Mouse (Mus musculus): Measurements from ENCODE around the gene Errfi1. TPM values are rescaled to one million over a fixed set of nuclear protein-coding genes. Genes with fewer than 3 reads are reported as not detected.

Errfi1 gene
- polyA plus RNA-seq, 1 experiment from 2014 or later, result 70.2 TPM

DNA sequence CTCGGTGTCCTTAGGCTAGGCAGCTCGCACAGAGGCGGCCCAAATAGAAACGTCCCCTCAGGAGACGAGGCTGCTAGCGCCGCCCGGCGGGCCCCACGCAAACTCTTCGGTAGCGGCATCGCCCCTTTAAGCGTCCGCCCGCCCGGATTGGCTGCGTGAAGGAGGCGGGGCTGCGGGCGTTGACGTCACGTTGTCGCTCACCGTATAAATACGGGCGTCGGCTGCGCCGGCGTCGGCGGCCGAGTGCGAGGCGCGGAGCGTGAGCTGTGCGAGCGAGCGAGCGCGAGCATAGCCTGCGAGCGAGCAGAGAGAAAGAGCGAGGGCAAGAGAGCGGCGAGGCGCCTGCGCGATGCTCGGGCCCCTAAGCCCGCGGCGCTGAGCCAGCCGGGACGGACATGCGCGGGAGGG, 1.1 kb downstream of the Errfi1 start:
- H3K4me2 ChIP-seq (ENCODE audit: low read depth, low read length), result peak overlapping the region; percentile 68
- peak overlapping the region; percentile 83 for H3K4me3 ChIP-seq (ENCODE audit: low read depth, low read length)
- H3K27me3 ChIP-seq (ENCODE audit: control insufficient read depth, insufficient read depth, low read length), result no peaks in the 10 kb centered on the region
- peak overlapping the region; percentile 97 for H3K27ac ChIP-seq (ENCODE audit: low read depth, low read length)
- no peaks in the 10 kb centered on the region for H3K36me3 ChIP-seq (ENCODE audit: control insufficient read depth, insufficient read depth, low read length)
- WGBS, result under 1% methylated on average over 48 of the region's 59 CpGs
- H3K9ac ChIP-seq (replicated peaks; ENCODE audit: low read depth, low read length), result peak overlapping the region; percentile 96
- peak; percentile 97 for ATAC-seq (ENCODE audit: low read depth)
- peaks cover 11% of the 10 kb centered on the region for H3K4me1 ChIP-seq (ENCODE audit: control insufficient read depth, insufficient read depth, low read length)
- no peaks in the 10 kb centered on the region for H3K9me3 ChIP-seq (ENCODE audit: control insufficient read depth, low read length)

DNA sequence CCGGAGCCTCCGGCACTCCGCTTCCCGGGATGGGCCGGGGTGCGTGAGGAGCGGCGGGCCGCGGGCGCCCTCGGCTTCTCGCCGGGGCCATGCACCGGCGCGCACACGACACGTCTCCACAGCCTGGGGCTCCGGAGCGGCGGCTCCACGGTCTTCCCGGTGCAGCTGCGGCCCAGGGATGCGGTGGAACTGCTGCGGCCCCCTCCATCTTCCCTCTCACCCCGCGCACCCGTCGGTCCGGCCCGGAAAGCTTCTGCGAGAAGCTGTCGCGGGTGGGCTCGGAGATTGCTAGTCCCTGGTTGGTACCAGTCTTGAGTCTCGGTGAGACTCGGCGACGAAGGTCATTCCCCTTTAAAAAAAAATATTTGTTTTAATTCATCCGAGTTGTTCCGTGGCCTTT, 1.6 kb downstream of the Errfi1 start:
- peak overlapping the region; percentile 97 for H3K27ac ChIP-seq (ENCODE audit: low read depth, low read length)
- H3K9ac ChIP-seq (replicated peaks; ENCODE audit: low read depth, low read length), result peak overlapping the region; percentile 96
- peak overlapping the region; percentile 68 for H3K4me2 ChIP-seq (ENCODE audit: low read depth, low read length)
- no peaks in the 10 kb centered on the region for H3K36me3 ChIP-seq (ENCODE audit: control insufficient read depth, insufficient read depth, low read length)
- ATAC-seq (ENCODE audit: low read depth), result peak; percentile 79
- WGBS, result under 1% methylated on average over 28 of the region's 43 CpGs
- H3K4me3 ChIP-seq (ENCODE audit: low read depth, low read length), result peak overlapping the region; percentile 83
- no peaks in the 10 kb centered on the region for H3K27me3 ChIP-seq (ENCODE audit: control insufficient read depth, insufficient read depth, low read length)
- peaks cover 11% of the 10 kb centered on the region for H3K4me1 ChIP-seq (ENCODE audit: control insufficient read depth, insufficient read depth, low read length)
- H3K9me3 ChIP-seq (ENCODE audit: control insufficient read depth, low read length), result no peaks in the 10 kb centered on the region

DNA sequence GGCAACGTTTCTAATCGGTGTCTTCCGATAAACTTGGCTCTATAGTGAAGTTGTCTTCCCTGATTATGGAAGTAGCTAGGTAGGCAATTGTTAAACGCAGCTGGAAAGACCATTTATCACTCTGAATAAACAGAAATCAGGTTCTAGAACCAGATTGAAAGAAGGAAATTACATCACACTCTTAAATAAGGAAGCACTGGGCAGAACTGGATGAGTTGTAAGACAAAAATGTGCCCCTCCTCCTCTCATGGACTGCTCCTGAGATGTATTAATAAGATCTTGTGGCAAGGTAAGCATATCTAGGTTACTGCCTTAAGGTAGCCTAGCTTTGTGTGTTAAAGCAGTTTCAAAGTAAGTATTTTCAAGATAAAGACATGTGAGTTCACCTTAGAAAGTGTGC, 6.8 kb downstream of the Errfi1 start:
- ATAC-seq (ENCODE audit: low read depth), result no peak
- Histone ChIP-seq H3K4me1 (ENCODE audit: control insufficient read depth, insufficient read depth, low read length) (peaks cover 11% of the 10 kb centered on the region), H3K9me3 (ENCODE audit: control insufficient read depth, low read length) (no peaks in the 10 kb centered on the region), H3K9ac (replicated peaks; ENCODE audit: low read depth, low read length) (no peak overlapping the region), H3K4me2 (ENCODE audit: low read depth, low read length) (peak overlapping the region; percentile 21; the same call in 1 of the 2 replicates), H3K4me3 (ENCODE audit: low read depth, low read length) (no peak overlapping the region), H3K27ac (ENCODE audit: low read depth, low read length) (no peak overlapping the region), H3K27me3 (ENCODE audit: control insufficient read depth, insufficient read depth, low read length) (no peaks in the 10 kb centered on the region), H3K36me3 (ENCODE audit: control insufficient read depth, insufficient read depth, low read length) (0 out of 2 replicates have a peak, but pooled peaks cover 1% of the 10 kb centered on the region)
- 71% methylated on average over 4 of the region's 4 CpGs for WGBS

- Histone ChIP-seq H3K27me3 (ENCODE audit: control insufficient read depth, insufficient read depth, low read length) (no peaks in the 10 kb centered on the region), H3K9me3 (ENCODE audit: control insufficient read depth, low read length) (no peaks in the 10 kb centered on the region), H3K4me2 (ENCODE audit: low read depth, low read length) (peak overlapping the region; percentile 26), H3K9ac (replicated peaks; ENCODE audit: low read depth, low read length) (no peak overlapping the region), H3K27ac (ENCODE audit: low read depth, low read length) (no peak overlapping the region), H3K4me3 (ENCODE audit: low read depth, low read length) (no peak overlapping the region), H3K36me3 (ENCODE audit: control insufficient read depth, insufficient read depth, low read length) (peaks cover 8% of the 10 kb centered on the region), H3K4me1 (ENCODE audit: control insufficient read depth, insufficient read depth, low read length) (peaks cover 10% of the 10 kb centered on the region)
- no peak for ATAC-seq (ENCODE audit: low read depth)
- WGBS, result 70% methylated on average over 2 of the region's 2 CpGs
These were observed 7.4 kb downstream of the Errfi1 start for GRCm38 (mm10) chr4:150861161-150861560.

DNA sequence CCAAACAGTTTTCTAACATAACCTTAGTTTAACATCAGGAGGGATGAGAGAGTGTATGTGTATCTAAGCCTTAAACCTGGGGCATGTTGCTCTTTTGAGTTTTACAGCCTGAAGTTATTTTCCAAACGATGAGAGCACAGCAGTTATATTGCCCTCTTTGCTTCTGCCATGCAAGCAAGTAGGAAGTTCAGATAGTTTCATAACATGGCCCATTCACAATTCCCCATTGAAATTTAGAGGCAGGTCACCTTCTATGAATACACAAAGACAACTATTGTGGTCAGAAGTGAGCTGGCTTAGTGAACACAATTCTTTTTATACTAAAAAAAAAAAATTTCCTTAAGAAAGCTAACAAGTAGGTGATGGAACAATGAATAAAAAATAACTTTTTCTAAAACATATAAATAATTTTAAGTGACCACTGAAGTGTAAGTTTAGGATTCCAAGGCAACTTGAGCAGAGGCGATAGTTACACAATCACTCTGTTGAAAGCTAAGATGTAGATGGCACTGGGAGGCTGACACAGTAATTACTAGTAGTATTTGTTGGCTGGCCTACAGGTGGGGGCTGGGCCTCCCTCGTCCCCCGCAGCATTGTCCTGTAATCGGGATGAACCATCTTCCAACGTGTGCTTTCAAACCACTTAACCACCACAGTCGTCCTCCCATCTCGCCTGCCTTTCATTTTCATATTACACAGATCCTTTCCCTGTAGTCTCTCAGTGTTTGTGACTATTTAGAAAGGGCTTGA, 9.1 kb downstream of the Errfi1 start:
- no peaks in the 10 kb centered on the region for H3K4me1 ChIP-seq (ENCODE audit: control insufficient read depth, insufficient read depth, low read length)

DNA sequence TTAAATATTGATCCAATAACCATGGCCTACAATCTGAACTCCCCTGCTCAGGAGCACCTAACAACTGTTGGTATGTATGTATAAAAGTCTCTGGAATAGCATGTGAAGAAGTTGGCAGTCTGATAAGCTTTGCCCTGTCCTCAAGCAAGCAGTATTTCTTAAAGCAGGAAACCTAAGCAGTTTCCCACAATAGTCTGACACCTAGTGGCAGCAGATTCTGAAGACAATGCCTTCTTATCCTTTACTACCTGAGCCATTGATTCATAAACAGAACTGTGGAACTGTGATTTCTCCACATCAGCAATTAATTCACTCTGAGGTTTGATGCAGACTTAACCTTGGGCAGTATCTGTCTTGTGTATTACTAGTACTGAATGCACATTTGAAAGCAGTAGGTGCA, 11.7 kb downstream of the Errfi1 start:
- Histone ChIP-seq H3K9ac (replicated peaks; ENCODE audit: low read depth, low read length) (no peak overlapping the region), H3K4me1 (ENCODE audit: control insufficient read depth, insufficient read depth, low read length) (no peaks in the 10 kb centered on the region), H3K4me3 (ENCODE audit: low read depth, low read length) (no peak overlapping the region), H3K4me2 (ENCODE audit: low read depth, low read length) (no peak overlapping the region), H3K27ac (ENCODE audit: low read depth, low read length) (no peak overlapping the region), H3K27me3 (ENCODE audit: control insufficient read depth, insufficient read depth, low read length) (no peaks in the 10 kb centered on the region), H3K9me3 (ENCODE audit: control insufficient read depth, low read length) (no peaks in the 10 kb centered on the region), H3K36me3 (ENCODE audit: control insufficient read depth, insufficient read depth, low read length) (peaks cover 26% of the 10 kb centered on the region)
- no peak for ATAC-seq (ENCODE audit: low read depth)

More for the DNA sequence above, 9.1 kb downstream of the Errfi1 start:
- H3K9ac ChIP-seq (replicated peaks; ENCODE audit: low read depth, low read length), result no peak overlapping the region
- no peak overlapping the region; the same call in 1 of the 2 replicates for H3K27ac ChIP-seq (ENCODE audit: low read depth, low read length)
- WGBS, result 34% methylated on average over 8 of the region's 8 CpGs
- H3K36me3 ChIP-seq (ENCODE audit: control insufficient read depth, insufficient read depth, low read length), result peaks cover 21% of the 10 kb centered on the region
- H3K4me2 ChIP-seq (ENCODE audit: low read depth, low read length), result no peak overlapping the region
- no peaks in the 10 kb centered on the region for H3K27me3 ChIP-seq (ENCODE audit: control insufficient read depth, insufficient read depth, low read length)
- H3K4me3 ChIP-seq (ENCODE audit: low read depth, low read length), result no peak overlapping the region
- H3K9me3 ChIP-seq (ENCODE audit: control insufficient read depth, low read length), result no peaks in the 10 kb centered on the region
- no peak for ATAC-seq (ENCODE audit: low read depth)

GRCm38 (mm10) chr4:150866069-150866468, 12.3 kb downstream of the Errfi1 start:
- 95% methylated on average over 11 of the region's 11 CpGs for WGBS
- Histone ChIP-seq H3K4me1 (ENCODE audit: control insufficient read depth, insufficient read depth, low read length) (no peaks in the 10 kb centered on the region; the same call in 1 of the 2 replicates), H3K4me2 (ENCODE audit: low read depth, low read length) (no peak overlapping the region), H3K36me3 (ENCODE audit: control insufficient read depth, insufficient read depth, low read length) (peaks cover 26% of the 10 kb centered on the region), H3K9ac (replicated peaks; ENCODE audit: low read depth, low read length) (no peak overlapping the region), H3K27ac (ENCODE audit: low read depth, low read length) (no peak overlapping the region), H3K4me3 (ENCODE audit: low read depth, low read length) (no peak overlapping the region), H3K27me3 (ENCODE audit: control insufficient read depth, insufficient read depth, low read length) (no peaks in the 10 kb centered on the region), H3K9me3 (ENCODE audit: control insufficient read depth, low read length) (no peaks in the 10 kb centered on the region)
- ATAC-seq (ENCODE audit: low read depth), result no peak

DNA sequence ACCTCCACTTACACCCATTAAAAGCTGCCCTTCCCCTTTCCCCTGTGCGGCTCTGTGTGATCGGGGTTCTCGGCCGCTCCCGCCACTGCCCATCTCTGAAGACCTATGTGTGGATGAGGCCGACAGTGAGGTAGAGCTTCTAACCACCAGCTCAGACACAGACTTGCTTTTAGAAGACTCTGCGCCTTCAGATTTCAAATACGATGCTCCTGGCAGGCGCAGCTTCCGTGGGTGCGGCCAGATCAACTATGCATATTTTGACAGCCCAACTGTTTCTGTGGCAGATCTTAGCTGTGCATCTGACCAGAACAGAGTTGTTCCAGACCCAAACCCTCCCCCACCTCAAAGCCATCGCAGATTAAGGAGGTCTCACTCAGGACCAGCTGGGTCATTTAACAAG, 12.8 kb downstream of the Errfi1 start:
- no peak overlapping the region for H3K27ac ChIP-seq (ENCODE audit: low read depth, low read length)
- WGBS, result 97% methylated on average over 10 of the region's 12 CpGs
- peaks cover 3% of the 10 kb centered on the region; the same call in 1 of the 2 replicates for H3K4me1 ChIP-seq (ENCODE audit: control insufficient read depth, insufficient read depth, low read length)
- no peaks in the 10 kb centered on the region for H3K27me3 ChIP-seq (ENCODE audit: control insufficient read depth, insufficient read depth, low read length)
- no peak overlapping the region for H3K4me2 ChIP-seq (ENCODE audit: low read depth, low read length)
- H3K4me3 ChIP-seq (ENCODE audit: low read depth, low read length), result no peak overlapping the region
- no peak overlapping the region for H3K9ac ChIP-seq (replicated peaks; ENCODE audit: low read depth, low read length)
- no peaks in the 10 kb centered on the region for H3K9me3 ChIP-seq (ENCODE audit: control insufficient read depth, low read length)
- H3K36me3 ChIP-seq (ENCODE audit: control insufficient read depth, insufficient read depth, low read length), result peaks cover 26% of the 10 kb centered on the region
- no peak for ATAC-seq (ENCODE audit: low read depth)

DNA sequence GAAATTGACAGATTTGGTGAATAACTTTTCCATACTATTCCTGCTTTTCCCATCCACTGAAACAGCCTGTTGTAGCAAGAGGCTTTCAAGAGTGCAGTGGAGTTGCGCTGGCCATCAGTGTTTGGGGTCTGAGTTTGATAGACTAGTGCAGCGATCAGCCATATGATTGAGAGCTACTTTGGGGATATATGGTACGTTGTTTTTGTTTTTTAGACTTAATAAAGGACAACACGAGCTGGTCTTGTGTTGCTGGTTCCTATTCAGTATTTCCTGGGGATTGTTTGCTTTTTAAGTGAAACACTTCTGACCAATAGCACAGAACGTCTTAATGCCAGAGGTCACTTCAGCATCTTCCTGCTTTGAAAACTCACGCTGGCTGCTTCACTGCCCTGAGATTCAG, 14.4 kb downstream of the Errfi1 start:
- 83% methylated on average over 6 of the region's 6 CpGs for WGBS
- Histone ChIP-seq H3K36me3 (ENCODE audit: control insufficient read depth, insufficient read depth, low read length) (peaks cover 26% of the 10 kb centered on the region), H3K4me3 (ENCODE audit: low read depth, low read length) (no peak overlapping the region), H3K27ac (ENCODE audit: low read depth, low read length) (no peak overlapping the region), H3K4me1 (ENCODE audit: control insufficient read depth, insufficient read depth, low read length) (peaks cover 13% of the 10 kb centered on the region), H3K9me3 (ENCODE audit: control insufficient read depth, low read length) (no peaks in the 10 kb centered on the region), H3K4me2 (ENCODE audit: low read depth, low read length) (no peak overlapping the region), H3K27me3 (ENCODE audit: control insufficient read depth, insufficient read depth, low read length) (no peaks in the 10 kb centered on the region), H3K9ac (replicated peaks; ENCODE audit: low read depth, low read length) (no peak overlapping the region)
- no peak for ATAC-seq (ENCODE audit: low read depth)

Data from neural tube, embryonic 14.5 days (tissue).